Mouse (Mus musculus) lung, embryonic 15.5 days (tissue): ENCODE measurements at regions not wholly inside any gene's neighbourhood (a gene's known extent, or its start where the extent isn't known, plus 50 kb on each side); places are given as distances from the start of the nearest gene placed in this dataset. TPM values are rescaled to one million over a fixed set of nuclear protein-coding genes. Genes with fewer than 3 reads are reported as not detected.

Experiments used
- microRNA-seq: library from miRNA; unstranded; fragments of <30 nt; microRNA quantifications from one replicate; pipeline ENCODE4, GENCODE M21; 2016

Small RNA genes in the stretch of these regions (microRNA-seq; reads per million reads assigned to microRNA genes)
- not detected for gene Gm23061
